Comparison of ENCODE assay signal across 24 mouse cellular contexts in the genomic region with DNA sequence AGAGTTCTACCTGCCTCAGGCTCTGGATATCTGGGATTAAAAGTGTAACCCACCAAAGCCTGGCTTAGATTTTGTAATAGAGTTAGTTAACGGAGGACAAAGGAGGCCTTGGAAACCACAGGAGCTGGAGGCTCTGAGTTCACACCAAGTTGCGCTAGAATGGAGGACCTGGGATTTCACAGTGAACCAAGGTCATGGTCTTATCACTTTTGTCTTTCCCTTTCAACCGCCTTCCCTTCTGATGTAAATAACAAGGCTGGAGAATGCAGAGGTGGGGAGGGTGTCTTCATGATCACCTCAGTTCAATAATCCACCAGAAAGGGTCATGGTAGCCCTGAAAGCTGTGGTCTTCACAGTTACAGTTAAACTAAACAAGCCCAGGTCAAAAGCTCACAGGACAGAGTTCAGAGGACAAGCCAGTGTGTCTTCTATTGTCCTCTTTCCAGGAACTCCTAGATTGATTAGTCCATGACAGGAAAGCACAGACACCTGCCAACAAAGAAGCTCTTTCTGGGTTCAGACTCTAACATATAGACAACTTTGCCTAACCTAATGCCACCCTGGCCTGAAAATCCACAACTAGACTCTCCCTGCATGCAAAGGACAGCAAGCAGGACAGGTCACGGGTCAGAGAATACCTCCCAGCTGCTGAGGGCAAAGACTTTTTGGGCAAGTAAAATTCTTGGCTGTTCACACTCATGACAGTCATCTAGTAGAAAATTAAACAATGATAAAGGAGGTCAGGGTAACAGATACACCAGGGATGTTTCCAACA. TPM values are rescaled to one million over a fixed set of nuclear protein-coding genes. Genes with fewer than 3 reads are reported as not detected.
DNase-seq lines count a peak whose midpoint lies in the region; ATAC-seq and TF ChIP-seq lines count a peak whose summit lies in the region.
"Had no signal": no experiment of that assay in that cellular context is flagged by ENCODE, and none has a peak within 500 bp of the region (broad histone marks: within the 10 kb centered on the region; RNA-seq: fewer than 3 reads in every experiment).

No protein-coding gene starts in this region.

- no peaks in the 10 kb centered on the region for H3K36me3 ChIP-seq in kidney, embryonic 15.5 days
- H3K36me3 ChIP-seq in midbrain, embryonic 13.5 days: no peaks in the 10 kb centered on the region
- H3K36me3 ChIP-seq in thymus, adult 2 months (ENCODE audit: control insufficient read depth, insufficient read depth, low read length): no peaks in the 10 kb centered on the region
- H3K36me3 ChIP-seq: embryonic facial prominence, embryonic 12.5 days; heart, embryonic 10.5 days; hindbrain, embryonic 13.5 days had no signal

- no peak for ATAC-seq in kidney, embryonic 15.5 days (replicated peaks; ENCODE audit: low FRiP score)
- no peak for ATAC-seq in midbrain, embryonic 13.5 days
- ATAC-seq: forebrain, embryonic 16.5 days; Patski had no signal

- no peak overlapping the region for H3K4me3 ChIP-seq in kidney, embryonic 15.5 days (replicated peaks)
- H3K4me3 ChIP-seq in midbrain, embryonic 13.5 days (replicated peaks): no peak overlapping the region
- no peak overlapping the region for H3K4me3 ChIP-seq in thymus, adult 2 months (ENCODE audit: control insufficient read depth, insufficient read depth, low read length)
- H3K4me3 ChIP-seq: embryonic facial prominence, embryonic 12.5 days; heart, embryonic 10.5 days; hindbrain, embryonic 13.5 days had no signal

- H3K9ac ChIP-seq in kidney, embryonic 15.5 days: no peak overlapping the region
- no peak overlapping the region for H3K9ac ChIP-seq in midbrain, embryonic 13.5 days (replicated peaks)
- H3K9ac ChIP-seq: embryonic facial prominence, embryonic 12.5 days; hindbrain, embryonic 13.5 days had no signal

- H3K9me3 ChIP-seq in kidney, embryonic 15.5 days (replicated peaks): no peaks in the 10 kb centered on the region
- no peaks in the 10 kb centered on the region for H3K9me3 ChIP-seq in midbrain, embryonic 13.5 days
- H3K9me3 ChIP-seq: embryonic facial prominence, embryonic 12.5 days; heart, embryonic 10.5 days; hindbrain, embryonic 13.5 days had no signal

- H3K27me3 ChIP-seq in kidney, embryonic 15.5 days: peaks cover 20% of the 10 kb centered on the region
- peaks cover 31% of the 10 kb centered on the region for H3K27me3 ChIP-seq in midbrain, embryonic 13.5 days
- H3K27me3 ChIP-seq in thymus, adult 2 months (ENCODE audit: control insufficient read depth, insufficient read depth, low read length): peaks cover 13% of the 10 kb centered on the region

- no peak overlapping the region for H3K4me2 ChIP-seq in kidney, embryonic 15.5 days
- H3K4me2 ChIP-seq in midbrain, embryonic 13.5 days (replicated peaks): no peak overlapping the region
- H3K4me2 ChIP-seq: embryonic facial prominence, embryonic 12.5 days; hindbrain, embryonic 13.5 days had no signal

- H3K4me1 ChIP-seq in kidney, embryonic 15.5 days: peaks cover 13% of the 10 kb centered on the region
- peaks cover 15% of the 10 kb centered on the region for H3K4me1 ChIP-seq in midbrain, embryonic 13.5 days (replicated peaks)
- H3K4me1 ChIP-seq in thymus, adult 2 months (replicated peaks; ENCODE audit: control insufficient read depth, insufficient read depth, low read length): peaks cover 19% of the 10 kb centered on the region

- no peak for TF ChIP-seq CTCF in thymus, adult 2 months (IDR thresholded peaks at IDR 0.05; ENCODE audit: borderline replicate concordance, control insufficient read depth, extremely low read depth, insufficient read depth, low read length, poor library complexity)

- peak; percentile 50 for DNase-seq in kidney, adult 18-20 months
- DNase-seq in ES-CJ7 (ENCODE audit: low read depth, low spot score): peak; percentile 58
- peak; percentile 45 to 71 for DNase-seq in kidney, adult 8-10 months
- peak; percentile 42 to 79 for DNase-seq in kidney, postnatal 25 days
- DNase-seq in thymus, adult 18-20 months: no peak
- no peak for DNase-seq in thymus, adult 2 months
- DNase-seq: adrenal gland, adult 8-10 months; adrenal gland, postnatal 36 days; cerebellum, adult 2 months; cerebellum, postnatal 10 days; gastrocnemius, postnatal 10 days; heart, adult 18-20 months; heart, postnatal 10 days had no signal

- WGBS in kidney, embryonic 15.5 days: 86% methylated on average over 4 of the region's 4 CpGs
- 83% methylated on average over 4 of the region's 4 CpGs for WGBS in midbrain, embryonic 13.5 days
- WGBS in thymus, adult 2 months: 97% methylated on average over 4 of the region's 4 CpGs

- no peak overlapping the region for H3K27ac ChIP-seq in kidney, embryonic 15.5 days
- H3K27ac ChIP-seq in midbrain, embryonic 13.5 days: no peak overlapping the region
- no peak overlapping the region for H3K27ac ChIP-seq in thymus, adult 2 months (ENCODE audit: control insufficient read depth, insufficient read depth, low read length)
- H3K27ac ChIP-seq: embryonic facial prominence, embryonic 12.5 days; heart, embryonic 10.5 days; hindbrain, embryonic 13.5 days had no signal

- TF ChIP-seq POLR2A in thymus, adult 2 months (IDR thresholded peaks at IDR 0.05; ENCODE audit: control insufficient read depth, extremely low read depth, insufficient read depth, low read length, poor library complexity): no peak

RNA-seq across cellular contexts. Expression of a gene that starts 2.4 kb away (rescaled TPM):
- polyA plus RNA-seq in kidney, embryonic 15.5 days (2015; fragmentation: Nextera tagmentation; extraction: Ambion mirVana): 3.8 and 4.2 TPM in 2 replicates
- 0.31 and 0.47 TPM in 2 replicates for polyA plus RNA-seq in midbrain, embryonic 13.5 days (2015; fragmentation: Nextera tagmentation; extraction: Ambion mirVana)
- polyA plus RNA-seq in thymus, adult 2 months (2012; rRNA removed): 0.23 and 0.40 TPM in 2 replicates
- polyA plus RNA-seq: C2C12 had no signal

RNA-seq across cellular contexts. Expression of a gene that starts 37.0 kb away (rescaled TPM):
- not detected in 2 replicates for polyA plus RNA-seq in kidney, embryonic 15.5 days (2015; fragmentation: Nextera tagmentation; extraction: Ambion mirVana)
- polyA plus RNA-seq in midbrain, embryonic 13.5 days (2015; fragmentation: Nextera tagmentation; extraction: Ambion mirVana): not detected in 2 replicates
- polyA plus RNA-seq in thymus, adult 2 months (2012; rRNA removed): not detected in 2 replicates
- polyA plus RNA-seq: C2C12; cerebellum, adult 2 months; embryonic facial prominence, embryonic 12.5 days; forebrain, embryonic 11.5 days; forebrain, embryonic 16.5 days; frontal cortex, adult 2 months; heart, embryonic 10.5 days; heart, embryonic 14.5 days; hindbrain, embryonic 13.5 days; Patski had no signal

RNA-seq across cellular contexts. Expression of a gene that starts 37.1 kb away (rescaled TPM):
- 4.4 and 4.5 TPM in 2 replicates for polyA plus RNA-seq in kidney, embryonic 15.5 days (2015; fragmentation: Nextera tagmentation; extraction: Ambion mirVana)
- polyA plus RNA-seq in midbrain, embryonic 13.5 days (2015; fragmentation: Nextera tagmentation; extraction: Ambion mirVana): 0.76 and 1.1 TPM in 2 replicates
- 0.06 TPM in 1 of 2 replicates, not detected in the other for polyA plus RNA-seq in thymus, adult 2 months (2012; rRNA removed)
- polyA plus RNA-seq: C2C12, Patski had no signal

Comparison
In these comparisons a context has a peak if more than half of its experiments do, and no peak if none do; other contexts are left out.
1. DNase-seq: peak in kidney, adult 18-20 months (single experiment), ES-CJ7 (single experiment), kidney, adult 8-10 months (2 of 2) and kidney, postnatal 25 days (2 of 2); none in thymus, adult 18-20 months (0 of 2) and thymus, adult 2 months (single experiment).